Mouse (Mus musculus) liver, adult (tissue): ENCODE data around the gene Nme6.

Experiments
- GATA4 ChIP-seq: IDR thresholded peaks from 2 replicates; pipeline ENCODE4 v1.6.1; 2014; ENCODE audit warnings: mild to moderate bottlenecking, low read length; ENCODE audit not compliant: insufficient replicate concordance

The Nme6 gene

GRCm38 (mm10) chr9:109855947-109856346, 23.4 kb downstream of the Nme6 start:
- TF ChIP-seq GATA4 = no peak

DNA sequence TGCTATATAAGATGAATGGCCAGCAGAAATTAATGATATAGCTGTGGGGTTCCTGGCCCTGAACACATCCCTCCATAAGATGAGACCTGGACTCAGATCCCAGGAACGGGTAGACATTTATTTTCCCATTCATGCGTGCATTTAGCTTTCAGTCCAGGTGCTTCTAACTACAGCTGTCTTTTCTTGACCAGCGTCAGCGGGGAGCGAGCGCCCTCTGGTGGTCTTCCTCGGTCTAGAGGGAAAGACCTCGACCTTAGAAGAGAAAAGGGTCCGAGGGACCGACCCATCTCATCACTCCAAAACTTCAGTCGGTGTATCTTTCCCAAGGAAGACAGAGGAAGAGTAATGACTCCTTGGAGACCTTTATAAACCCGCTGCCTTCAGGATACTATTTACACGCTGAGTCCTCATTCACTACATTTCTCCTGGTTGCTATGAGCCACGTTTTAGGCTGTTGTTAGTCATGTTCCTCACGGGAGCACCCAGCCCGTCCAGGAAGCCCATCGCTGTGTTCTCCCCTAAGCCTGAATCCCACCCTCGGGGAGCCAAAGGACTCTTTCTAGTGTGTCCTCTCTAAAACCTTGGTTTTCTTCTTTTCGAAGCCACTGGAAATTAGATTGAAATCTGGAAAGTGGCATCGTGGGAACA, 30.0 kb downstream of the Nme6 start:
- no peak for TF ChIP-seq GATA4

- TF ChIP-seq GATA4 = no peak
Measured at GRCm38 (mm10) chr9:109863085-109863484, 30.5 kb downstream of the Nme6 start.

DNA sequence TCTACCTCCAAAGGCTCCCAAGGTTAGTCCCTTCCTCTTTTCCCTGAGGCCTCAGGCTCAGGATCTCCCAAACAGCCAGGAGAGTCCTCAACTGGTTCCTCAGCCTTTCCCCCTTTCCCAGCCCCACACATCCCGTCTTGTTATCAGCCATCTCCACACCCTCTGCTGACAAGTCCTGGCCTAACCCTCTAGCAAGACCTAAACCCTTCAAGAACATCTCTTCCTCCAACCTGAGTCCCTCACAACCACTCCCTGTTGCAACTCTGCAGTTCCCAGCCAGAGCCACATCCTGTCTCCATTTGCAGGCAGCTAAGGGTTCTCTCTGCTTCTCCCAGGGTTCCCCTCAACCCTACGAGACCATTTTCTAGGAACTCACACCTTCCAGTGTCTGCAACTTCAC, 33.7 kb downstream of the Nme6 start:
- no peak for TF ChIP-seq GATA4

DNA sequence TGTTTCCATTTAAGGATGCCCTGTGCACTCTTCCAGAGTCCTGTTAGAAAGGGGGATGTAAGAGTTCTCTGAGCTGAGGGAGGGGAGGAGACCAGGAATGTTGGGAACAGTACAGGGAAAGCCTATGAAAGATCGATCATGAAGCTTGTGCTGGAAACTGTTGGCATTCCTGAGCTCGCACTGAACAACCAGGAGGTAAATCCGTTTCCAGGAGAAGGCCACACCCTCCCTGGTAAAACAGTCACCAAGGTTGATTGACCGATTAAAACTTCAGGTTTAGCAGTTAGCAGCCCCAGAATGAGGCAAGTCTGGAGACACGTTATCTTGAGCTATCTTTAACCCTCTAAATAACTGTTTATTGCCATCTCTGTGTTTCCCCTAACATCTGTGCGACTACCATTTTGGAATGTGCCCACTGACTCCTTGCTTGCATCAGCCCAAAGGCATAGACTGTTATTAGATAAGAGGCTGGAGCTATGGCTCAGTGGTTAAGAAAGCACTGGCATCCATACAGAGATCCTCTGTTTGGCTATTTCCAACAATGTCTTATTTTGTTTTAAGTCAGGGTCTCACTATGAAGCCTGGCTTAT, 38.5 kb downstream of the Nme6 start:
- peak; percentile 66; the same call in 1 of the 2 replicates for TF ChIP-seq GATA4

GRCm38 (mm10) chr9:109874797-109875691, 42.5 kb downstream of the Nme6 start, which contains the start of gene Cdc25a:
Cdc25a (plus strand) TSS chr9:109875579.
- TF ChIP-seq GATA4 = no peak

DNA sequence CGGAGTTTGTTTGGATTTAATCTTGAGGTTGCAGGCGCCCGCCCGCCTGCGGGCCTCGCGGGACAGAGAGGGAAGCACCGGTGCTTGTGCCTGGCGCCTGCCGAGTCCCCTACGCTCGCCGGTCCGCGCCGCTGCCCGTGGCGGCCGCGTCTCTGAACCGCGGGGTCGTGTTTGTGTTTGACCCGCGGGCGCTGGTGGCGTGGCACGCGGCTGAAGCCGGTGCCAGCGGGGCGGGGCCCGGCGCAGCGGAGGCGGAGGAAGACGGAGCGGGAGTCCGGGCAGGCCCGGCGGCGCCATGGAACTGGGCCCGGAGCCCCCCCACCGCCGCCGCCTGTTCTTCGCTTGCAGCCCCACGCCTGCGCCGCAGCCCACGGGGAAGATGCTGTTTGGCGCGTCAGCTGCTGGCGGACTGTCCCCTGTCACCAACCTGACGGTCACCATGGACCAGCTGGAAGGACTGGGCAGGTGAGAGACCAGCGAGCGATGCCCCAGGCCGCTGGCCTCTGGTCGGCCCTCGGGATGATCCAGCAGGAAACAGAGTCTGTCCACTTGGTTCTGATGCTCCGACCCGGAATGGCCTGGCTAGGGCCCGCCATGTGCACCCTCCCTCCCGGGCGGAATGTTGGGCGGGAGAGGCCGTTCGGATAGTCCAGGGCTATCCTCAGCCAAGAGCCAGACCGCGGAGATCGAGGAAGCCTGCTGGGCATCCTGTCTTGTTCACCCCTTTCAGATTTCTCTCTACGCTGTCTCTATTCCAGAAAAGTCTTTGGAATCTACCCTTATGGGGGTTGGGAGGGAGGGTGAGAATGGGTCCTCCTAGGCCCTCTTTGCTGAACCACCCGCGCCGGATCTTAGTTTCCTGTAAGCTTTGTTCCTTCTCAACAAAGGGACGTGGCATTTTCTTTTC, 43.4 kb downstream of the Nme6 start:
- no peak for TF ChIP-seq GATA4

DNA sequence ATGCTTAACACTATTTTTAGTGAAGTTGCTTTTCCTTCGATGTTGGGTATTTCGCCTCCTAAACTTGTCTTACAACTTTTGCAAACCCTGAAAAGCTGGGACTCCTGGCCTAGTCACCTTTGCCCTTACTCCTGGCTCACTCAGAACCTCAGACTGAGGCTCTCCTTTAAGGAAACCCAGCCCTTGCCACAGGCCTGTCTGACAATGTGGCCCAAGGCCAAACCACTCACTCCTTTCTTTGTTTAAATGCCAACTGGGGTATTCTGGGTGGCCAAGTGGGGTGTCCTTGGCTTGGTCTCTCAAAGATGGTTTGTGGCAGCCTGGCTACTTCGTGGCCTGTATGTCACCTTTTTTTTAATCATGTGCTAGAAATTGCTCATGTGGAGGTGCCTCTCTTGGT, 44.2 kb downstream of the Nme6 start:
- TF ChIP-seq GATA4 = no peak

- TF ChIP-seq GATA4 = no peak
Measured at GRCm38 (mm10) chr9:109877666-109878065, 45.1 kb downstream of the Nme6 start.

- TF ChIP-seq GATA4 = no peak
Measured at GRCm38 (mm10) chr9:109879305-109879704, 46.8 kb downstream of the Nme6 start.

GRCm38 (mm10) chr9:109886259-109886658, 53.7 kb downstream of the Nme6 start:
- no peak for TF ChIP-seq GATA4

- TF ChIP-seq GATA4 = no peak
Measured at GRCm38 (mm10) chr9:109887321-109887720, 54.8 kb downstream of the Nme6 start.

DNA sequence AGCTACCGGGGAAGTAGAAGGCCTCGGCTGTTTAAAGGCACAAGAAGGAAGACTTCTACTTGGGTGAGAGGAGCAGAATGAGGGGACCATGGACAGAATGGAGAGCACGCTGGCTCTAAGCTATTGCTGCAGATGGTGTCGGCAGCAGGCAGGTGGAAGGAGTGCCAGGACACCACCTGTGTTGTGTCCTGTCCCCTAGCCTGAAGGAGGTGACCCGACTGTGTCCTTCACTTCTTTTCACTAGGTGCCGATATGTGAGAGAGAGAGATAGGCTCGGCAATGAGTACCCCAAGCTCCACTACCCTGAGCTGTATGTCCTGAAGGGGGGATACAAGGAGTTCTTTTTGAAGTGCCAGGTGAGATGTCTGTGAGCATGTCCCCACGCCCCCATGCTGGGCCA, 59.0 kb downstream of the Nme6 start:
- no peak for TF ChIP-seq GATA4
